Mouse (Mus musculus): ENCODE measurements at regions not wholly inside any gene's neighbourhood (a gene's known extent, or its start where the extent isn't known, plus 50 kb on each side); places are given as distances from the start of the nearest gene placed in this dataset.

- Histone ChIP-seq H3K9ac (no peak overlapping the region), H3K4me1 (no peaks in the 10 kb centered on the region), H3K9me3 (no peaks in the 10 kb centered on the region), H3K27me3 (replicated peaks) (no peaks in the 10 kb centered on the region), H3K4me2 (no peak overlapping the region), H3K4me3 (no peak overlapping the region), H3K27ac (replicated peaks) (no peak overlapping the region), H3K36me3 (no peaks in the 10 kb centered on the region)
- 85% methylated on average over 4 of the region's 4 CpGs for WGBS
- no peak for ATAC-seq (ENCODE audit: extremely low read depth, insufficient number of reproducible peaks, low FRiP score, low TSS enrichment)
Measured at GRCm38 (mm10) chr9:12341453-12341852, 904.2 kb downstream of the Jrkl start.

GRCm38 (mm10) chr9:12313517-12314075, 932.0 kb downstream of the Jrkl start:
- no peaks in the 10 kb centered on the region for H3K4me1 ChIP-seq
- no peak overlapping the region for H3K4me2 ChIP-seq
- H3K27me3 ChIP-seq (replicated peaks): no peaks in the 10 kb centered on the region
- H3K9me3 ChIP-seq: peaks cover 6% of the 10 kb centered on the region
- no peak overlapping the region for H3K27ac ChIP-seq (replicated peaks)
- no peak for ATAC-seq (ENCODE audit: extremely low read depth, insufficient number of reproducible peaks, low FRiP score, low TSS enrichment)
- no peaks in the 10 kb centered on the region for H3K36me3 ChIP-seq
- H3K9ac ChIP-seq: no peak overlapping the region
- WGBS: 73% methylated on average over 4 of the region's 4 CpGs
- no peak overlapping the region for H3K4me3 ChIP-seq

GRCm38 (mm10) chr9:12313027-12313426, 932.6 kb downstream of the Jrkl start:
- no peaks in the 10 kb centered on the region for H3K36me3 ChIP-seq
- no peaks in the 10 kb centered on the region for H3K27me3 ChIP-seq (replicated peaks)
- ATAC-seq (ENCODE audit: extremely low read depth, insufficient number of reproducible peaks, low FRiP score, low TSS enrichment): no peak
- H3K9ac ChIP-seq: no peak overlapping the region
- WGBS: 64% methylated on average over 1 of the region's 1 CpGs
- H3K4me2 ChIP-seq: no peak overlapping the region
- H3K4me3 ChIP-seq: no peak overlapping the region
- peaks cover 6% of the 10 kb centered on the region for H3K9me3 ChIP-seq
- no peak overlapping the region for H3K27ac ChIP-seq (replicated peaks)
- H3K4me1 ChIP-seq: no peaks in the 10 kb centered on the region

Data from heart, embryonic 13.5 days (tissue).